Mouse (Mus musculus) kidney, adult 2 months (tissue): ENCODE results near the gene Zfp384.

ENCODE experiments used
- CTCF ChIP-seq: fragments of 200-500 bp; conservative IDR thresholded peaks from 2 replicates; pipeline ENCODE4 v1.5.1; 2011; ENCODE audit warnings: low read depth, mild to moderate bottlenecking, control low read depth, low read length, moderate library complexity, mixed read lengths; ENCODE audit not compliant: insufficient read depth, insufficient read length
- POLR2A ChIP-seq: fragments of 200-500 bp; IDR thresholded peaks from one replicate; pipeline ENCODE4 v1.6.1; 2011; ENCODE audit warnings: low read depth, low read length, control low read depth

DNA sequence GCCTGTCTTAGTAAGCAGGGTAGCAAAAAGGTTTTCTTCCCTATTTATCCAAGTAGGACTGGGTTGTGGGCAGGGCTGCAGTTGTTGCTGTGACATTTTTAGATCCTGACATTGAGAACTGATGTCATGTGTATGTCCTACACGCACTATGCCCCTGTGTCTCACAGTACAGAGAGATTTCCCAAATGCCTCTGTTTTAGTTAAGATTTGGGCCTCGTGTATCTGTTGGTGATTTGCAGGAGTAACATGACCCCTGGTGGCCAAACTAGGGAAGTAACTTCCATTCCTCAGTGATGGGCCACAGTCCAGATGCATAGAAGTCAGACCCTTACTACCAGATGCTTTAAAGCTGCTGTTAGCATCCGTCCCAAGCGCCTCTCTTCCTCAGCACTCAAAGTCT is 75.5 kb downstream of the Zfp384 start:
- peak; percentile 80 for TF ChIP-seq CTCF
- TF ChIP-seq POLR2A, result no peak
